Mouse (Mus musculus) layer of hippocampus, adult 18-20 months (tissue): ENCODE results near the gene Hist1h2bn. TPM values are rescaled to one million over a fixed set of nuclear protein-coding genes. Genes with fewer than 3 reads are reported as not detected.
"Not testable (repeated sequence)": the region's sequence is repeated elsewhere in the genome, so short reads cannot be mapped to it uniquely, and the experiment has no call there.

Experiments used
- DNase-seq, 2 experiments: peaks; one replicate each; pipeline ENCODE4 v3.0.0; 2022; ENCODE audit warnings: low spot score in 2 of 2
- microRNA-seq, 2 experiments: library from miRNA; unstranded; fragments of <30 nt; microRNA quantifications; one replicate each; pipeline ENCODE4 v1.2.0; 2021
- total RNA-seq, 2 experiments: library from RNA; stranded (reverse); gene quantifications; 2 replicates each; pipeline ENCODE4 v1.2.3; 2021

Gene Hist1h2bn
- total RNA-seq, 2 experiments from 2014 or later = 2.7 to 6.6 TPM

DNA sequence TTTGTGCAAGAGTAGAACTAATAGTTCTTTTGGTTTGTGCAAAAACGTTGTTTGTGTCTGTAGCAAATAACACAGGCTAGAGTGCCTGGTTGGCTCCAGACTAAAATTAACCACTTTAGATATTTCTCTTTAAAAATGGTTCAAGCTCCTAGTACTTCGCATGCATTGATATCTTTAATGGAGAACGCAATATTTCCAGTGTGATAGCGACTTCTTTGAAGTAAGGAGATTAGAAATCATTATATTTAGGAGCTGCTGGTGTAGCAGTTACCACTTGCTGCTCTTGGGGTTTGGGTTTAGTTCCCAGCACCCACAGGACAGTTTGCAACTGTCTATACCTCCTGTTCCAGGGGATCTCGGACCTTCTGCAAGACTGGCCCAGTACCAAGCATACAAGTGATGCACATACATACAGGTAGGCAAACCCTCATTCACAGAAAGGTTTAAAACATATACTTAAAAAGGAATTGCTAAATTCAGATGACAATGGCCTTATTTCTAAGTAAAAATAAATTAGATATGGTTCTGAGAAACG, 27.2 kb downstream of the Hist1h2bn start:
- no peak for DNase-seq

GRCm38 (mm10) chr13:21781639-21782038, 27.7 kb downstream of the Hist1h2bn start:
- DNase-seq = no peak

DNA sequence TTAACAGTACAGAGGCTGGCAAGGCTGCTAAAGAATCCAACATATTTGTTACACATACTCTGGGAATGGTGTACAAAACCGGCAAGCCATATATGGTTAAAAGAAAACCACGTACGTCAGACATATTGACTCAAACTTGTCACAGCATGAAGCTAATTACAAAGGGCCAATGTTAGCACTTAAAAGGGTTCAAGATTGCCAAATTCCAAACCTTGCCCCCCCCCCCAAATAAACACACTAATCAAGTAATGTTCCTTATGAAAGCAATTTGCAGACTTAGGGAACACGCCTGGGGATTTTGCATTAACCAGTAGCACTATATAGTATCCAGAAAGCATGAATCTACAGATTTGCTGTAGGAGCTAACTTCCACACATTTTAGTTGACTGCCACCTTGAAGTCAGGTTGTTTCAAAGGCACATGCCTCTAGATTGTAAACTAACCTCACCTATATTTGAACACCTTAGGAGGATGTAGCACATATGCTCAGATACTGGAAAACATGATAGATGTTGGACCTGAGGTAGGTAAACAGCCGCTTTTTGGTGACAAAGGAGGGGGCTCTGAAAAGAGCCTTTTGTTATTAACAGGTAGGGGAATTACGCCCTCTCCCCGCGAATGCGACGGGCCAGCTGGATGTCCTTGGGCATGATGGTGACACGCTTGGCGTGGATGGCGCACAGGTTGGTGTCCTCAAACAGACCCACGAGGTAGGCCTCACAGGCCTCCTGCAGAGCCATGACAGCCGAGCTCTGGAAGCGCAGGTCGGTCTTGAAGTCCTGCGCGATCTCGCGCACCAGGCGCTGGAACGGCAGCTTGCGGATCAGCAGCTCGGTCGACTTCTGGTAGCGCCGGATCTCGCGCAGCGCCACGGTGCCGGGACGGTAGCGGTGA, 28.7 kb downstream of the Hist1h2bn start:
- DNase-seq = not testable (repeated sequence)

DNA sequence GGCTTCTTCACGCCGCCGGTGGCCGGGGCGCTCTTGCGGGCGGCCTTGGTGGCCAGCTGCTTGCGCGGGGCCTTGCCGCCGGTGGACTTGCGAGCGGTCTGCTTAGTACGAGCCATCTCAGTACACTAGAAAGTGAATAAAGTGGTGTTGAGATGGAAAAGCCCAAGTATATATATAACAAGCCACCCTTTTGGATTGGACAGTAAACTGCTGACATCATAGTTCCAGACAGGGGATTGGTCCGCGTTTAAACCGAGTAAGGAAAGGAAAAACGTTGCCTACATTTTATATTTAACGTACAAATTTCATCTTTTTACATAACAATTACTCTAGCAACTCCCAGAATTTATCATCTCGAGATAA, 29.3 kb downstream of the Hist1h2bn start, which contains the start of gene Hist1h3i:
Gene Hist1h3i, minus strand, starts transcription at position 116 of the 363 bp plus-strand sequence.
- DNase-seq = peak; percentile 54 to 86

- DNase-seq = peak in 1 of 2 experiments; percentile 39
These were observed 29.8 kb downstream of the Hist1h2bn start for GRCm38 (mm10) chr13:21783734-21784161.

GRCm38 (mm10) chr13:21784311-21784710, 30.4 kb downstream of the Hist1h2bn start:
- DNase-seq = no peak

- no peak for DNase-seq
These were observed 32.4 kb downstream of the Hist1h2bn start for GRCm38 (mm10) chr13:21786189-21786898.

DNA sequence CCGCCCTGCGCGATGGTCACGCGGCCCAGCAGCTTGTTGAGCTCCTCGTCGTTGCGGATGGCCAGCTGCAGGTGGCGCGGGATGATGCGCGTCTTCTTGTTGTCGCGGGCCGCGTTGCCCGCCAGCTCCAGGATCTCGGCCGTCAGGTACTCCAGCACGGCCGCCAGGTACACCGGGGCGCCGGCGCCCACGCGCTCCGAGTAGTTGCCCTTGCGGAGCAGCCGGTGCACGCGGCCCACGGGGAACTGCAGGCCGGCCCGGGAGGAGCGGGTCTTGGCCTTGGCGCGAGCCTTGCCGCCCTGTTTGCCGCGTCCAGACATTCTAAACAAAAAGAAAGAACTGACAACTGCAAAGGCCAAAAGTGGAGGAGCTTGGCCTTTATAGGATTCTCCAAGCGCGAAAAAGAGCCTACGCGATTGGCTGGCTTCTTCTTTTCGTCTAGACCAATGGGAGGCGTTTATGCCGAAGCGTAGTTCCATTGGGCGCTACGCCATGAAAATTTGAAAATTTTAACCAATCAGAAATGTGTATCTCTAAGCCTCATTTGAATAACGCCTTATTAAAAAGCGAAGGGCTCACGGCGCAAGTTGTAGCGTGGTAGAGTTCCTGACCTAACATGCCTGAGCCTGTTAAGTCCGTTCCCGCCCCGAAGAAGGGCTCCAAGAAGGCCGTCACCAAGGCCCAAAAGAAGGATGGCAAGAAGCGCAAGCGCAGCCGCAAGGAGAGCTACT, 33.1 kb downstream of the Hist1h2bn start, which contains the start of the genes Hist1h2an and Hist1h2bp:
Gene Hist1h2an, minus strand, starts transcription at position 320 of the 731 bp plus-strand sequence.
Gene Hist1h2bp, plus strand, starts transcription at position 563 of the 731 bp plus-strand sequence.
- peak; percentile 87 to 95 for DNase-seq

DNA sequence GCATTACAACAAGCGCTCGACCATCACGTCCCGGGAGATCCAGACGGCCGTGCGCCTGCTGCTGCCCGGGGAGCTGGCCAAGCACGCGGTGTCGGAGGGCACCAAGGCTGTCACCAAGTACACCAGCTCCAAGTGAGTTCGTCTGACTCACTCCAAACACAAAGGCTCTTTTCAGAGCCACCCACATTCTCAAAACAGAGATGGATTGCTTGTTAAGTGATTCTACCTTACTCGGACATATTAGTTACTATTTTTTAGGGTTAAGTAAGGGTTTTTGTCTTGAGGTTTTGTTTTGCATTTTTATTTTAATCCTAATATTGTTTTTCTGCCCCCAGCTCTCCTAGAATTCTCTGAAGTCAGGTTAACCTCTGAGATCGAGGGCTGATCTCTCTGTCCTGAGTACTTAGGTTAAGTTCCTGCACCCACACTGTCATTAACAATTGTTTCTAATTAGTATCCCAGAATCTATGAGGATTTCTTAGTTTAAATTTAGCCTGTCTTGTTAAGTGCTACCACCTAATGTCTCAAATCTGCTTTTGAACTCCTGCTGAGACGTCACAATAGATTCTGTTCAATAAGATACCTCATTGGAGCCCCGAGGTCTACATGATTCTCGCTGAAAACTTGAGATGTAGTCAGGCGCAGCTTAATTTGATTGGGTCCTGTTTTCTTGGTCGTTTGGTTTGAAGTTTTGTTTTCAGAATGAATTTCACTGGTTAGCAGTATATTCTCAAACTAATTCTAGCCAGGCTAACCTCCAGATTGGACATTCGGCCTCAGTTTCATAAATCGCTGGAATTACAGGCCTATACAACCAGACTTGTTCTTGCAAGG, 34.1 kb downstream of the Hist1h2bn start:
- DNase-seq = no peak

DNA sequence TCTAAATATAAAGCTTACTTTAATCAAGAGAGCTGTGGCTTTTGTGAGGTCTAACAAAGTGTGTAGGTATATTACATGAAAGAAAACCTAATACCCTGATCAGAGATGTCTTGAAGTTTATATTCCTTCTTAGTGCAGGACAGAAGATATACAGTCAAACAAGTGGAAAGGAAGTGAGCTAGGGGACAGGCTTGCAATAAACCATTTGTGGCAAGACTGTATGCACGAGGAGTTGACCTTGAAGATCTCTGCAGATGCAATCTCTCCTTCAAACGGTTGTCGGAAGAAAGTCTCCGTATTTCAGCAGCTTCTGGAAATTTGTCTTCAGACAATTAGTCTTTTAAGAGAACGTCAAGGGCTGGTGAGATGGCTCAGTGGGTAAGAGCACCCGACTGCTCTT, 36.0 kb downstream of the Hist1h2bn start:
- DNase-seq = no peak

- DNase-seq = no peak
These were observed 36.8 kb downstream of the Hist1h2bn start for GRCm38 (mm10) chr13:21790601-21791283.

DNA sequence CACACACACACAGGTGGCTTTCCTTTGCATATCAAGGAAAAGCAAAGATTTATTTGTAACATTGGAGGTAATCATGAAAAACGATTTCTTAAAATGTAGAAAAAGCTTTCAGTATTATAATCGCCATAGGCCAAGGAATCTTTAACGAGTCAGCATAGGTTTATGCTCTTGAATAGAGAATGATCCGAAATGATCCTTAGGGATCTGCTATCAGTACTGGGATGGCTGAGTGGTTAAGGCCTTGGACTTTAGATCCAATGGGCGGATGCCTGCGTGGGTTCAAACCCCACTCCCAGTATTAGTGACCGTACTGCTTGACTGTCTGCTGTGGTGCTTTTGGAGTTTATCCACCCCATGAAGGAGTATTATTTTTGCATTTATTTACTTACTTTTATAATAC, 41.7 kb downstream of the Hist1h2bn start:
- DNase-seq = no peak

- DNase-seq = not testable (repeated sequence)
These were observed 43.2 kb downstream of the Hist1h2bn start for GRCm38 (mm10) chr13:21797163-21797562.

GRCm38 (mm10) chr13:21803058-21803457, 49.1 kb downstream of the Hist1h2bn start:
- not testable (repeated sequence) for DNase-seq

Small RNA genes within 50 kb of the gene (microRNA-seq; reads per million reads assigned to microRNA genes)
- 0 reads per million in 2 experiments for gene Gm44346
- gene Gm44357 = 0 reads per million in 2 experiments
- gene Gm44367 = 0 reads per million in 2 experiments
- 0 reads per million in 2 experiments for gene Gm44454

Other genes with a start within 250 kb of the Hist1h2bn start
- gene Zkscan8, start 223.0 kb upstream of the Hist1h2bn start, total RNA-seq = 10 to 100 TPM; 16.8 to 18.7 TPM
- gene Olfr1366, start 211.3 kb upstream of the Hist1h2bn start, total RNA-seq = not detected
- not detected for gene Olfr1535, start 194.2 kb upstream of the Hist1h2bn start, total RNA-seq
- gene Olfr1364, start 172.4 kb upstream of the Hist1h2bn start, total RNA-seq = not detected
- gene Olfr1362, start 140.1 kb upstream of the Hist1h2bn start, total RNA-seq = not detected
- gene Olfr11, start 111.6 kb upstream of the Hist1h2bn start, total RNA-seq = not detected
- gene Olfr1361, start 90.7 kb upstream of the Hist1h2bn start, total RNA-seq = not detected
- not detected for gene Olfr1360, start 76.7 kb upstream of the Hist1h2bn start, total RNA-seq
- not detected for gene Olfr1359, start 56.0 kb upstream of the Hist1h2bn start, total RNA-seq
- gene Hist1h2bl, start 38.0 kb upstream of the Hist1h2bn start, total RNA-seq = 10 to 100 TPM; 27.6 to 36.7 TPM
- gene Hist1h2ai, start 37.7 kb upstream of the Hist1h2bn start, total RNA-seq = 10 to 100 TPM in 1 of 2 experiments, 1 to 10 TPM in 1; 8.2 to 48.5 TPM
- gene Hist1h3h, start 36.5 kb upstream of the Hist1h2bn start, total RNA-seq = 10 to 100 TPM; 48.4 to 55.7 TPM
- 1 to 10 TPM; 2.9 to 3.3 TPM for gene Hist1h2bm, start 32.1 kb upstream of the Hist1h2bn start, total RNA-seq
- gene Hist1h4j, start 19.1 kb upstream of the Hist1h2bn start, total RNA-seq = 10 to 100 TPM; 14.8 to 23.1 TPM
- 100 to 1,000 TPM; 282 to 318 TPM for gene Hist1h4k, start 3.6 kb upstream of the Hist1h2bn start, total RNA-seq
- 10 to 100 TPM; 11.8 to 15.2 TPM for gene Hist1h2ak, start 296 bp upstream of the Hist1h2bn start, total RNA-seq
- 1 to 10 TPM; 4.4 to 4.9 TPM for gene Hist1h1b, start 26.5 kb downstream of the Hist1h2bn start, total RNA-seq
- gene Hist1h3i, start 29.2 kb downstream of the Hist1h2bn start, total RNA-seq = 10 to 100 TPM; 45.5 to 56.3 TPM
- not detected for gene Hist1h2an, start 33.1 kb downstream of the Hist1h2bn start, total RNA-seq
- 1 to 10 TPM; 4.7 to 5.9 TPM for gene Hist1h2bp, start 33.3 kb downstream of the Hist1h2bn start, total RNA-seq
- 10 to 100 TPM; 36.0 to 39.2 TPM for gene Hist1h2bq, start 56.1 kb downstream of the Hist1h2bn start, total RNA-seq
- 10 to 100 TPM; 10.7 to 27.7 TPM for gene Hist1h2ao, start 56.3 kb downstream of the Hist1h2bn start, total RNA-seq
- gene Hist1h4m, start 57.6 kb downstream of the Hist1h2bn start, total RNA-seq = 100 to 1,000 TPM; 262 to 266 TPM
- 10 to 100 TPM; 39.3 to 58.5 TPM for gene Hist1h4n, start 78.1 kb downstream of the Hist1h2bn start, total RNA-seq
- 10 to 100 TPM in 1 of 2 experiments, not detected in 1; 24.8 TPM for gene Hist1h2ap, start 79.4 kb downstream of the Hist1h2bn start, total RNA-seq
- gene Hist1h2br, start 79.6 kb downstream of the Hist1h2bn start, total RNA-seq = 10 to 100 TPM; 36.0 to 38.4 TPM
- gene Zfp184, start 191.0 kb downstream of the Hist1h2bn start, total RNA-seq = 1 to 10 TPM; 2.5 to 2.9 TPM
- gene Pom121l2, start 227.1 kb downstream of the Hist1h2bn start, total RNA-seq = under 1 TPM in 1 of 2 experiments, not detected in 1; 0.12 TPM